Mouse (Mus musculus) forebrain, embryonic 12.5 days (tissue): Measurements from ENCODE around the gene Syt8. TPM values are rescaled to one million over a fixed set of nuclear protein-coding genes. Genes with fewer than 3 reads are reported as not detected.

ENCODE experiments used
- ATAC-seq: fragments of 200-750 bp; cut with Nextera tagmentation; 2 replicates; pipeline ENCODE4 v1.8.0; 2017; ENCODE audit warnings: moderate TSS enrichment; ENCODE audit not compliant: low FRiP score
- H3K27ac ChIP-seq: fragments of 300-500 bp; sonication (generic); 2 replicates; pipeline ENCODE4 v1.5.1; 2016; ENCODE audit warnings: mild to moderate bottlenecking
- H3K27me3 ChIP-seq: fragments of 300-500 bp; sonication (generic); 2 replicates; pipeline ENCODE4 v1.6.1; 2016; ENCODE audit warnings: mild to moderate bottlenecking
- H3K36me3 ChIP-seq: fragments of 300-500 bp; sonication (generic); replicated peaks from 2 replicates; pipeline ENCODE4 v1.6.1; 2016; ENCODE audit warnings: mild to moderate bottlenecking
- H3K4me1 ChIP-seq: fragments of 300-500 bp; sonication (generic); 2 replicates; pipeline ENCODE4 v1.6.1; 2016
- H3K4me2 ChIP-seq: fragments of 300-500 bp; sonication (generic); 2 replicates; pipeline ENCODE4 v1.6.1; 2016; ENCODE audit warnings: mild to moderate bottlenecking, moderate library complexity
- H3K4me3 ChIP-seq: fragments of 300-500 bp; sonication (generic); replicated peaks from 2 replicates; pipeline ENCODE4 v1.5.1; 2016; ENCODE audit warnings: mild to moderate bottlenecking
- H3K9ac ChIP-seq: fragments of 300-500 bp; sonication (generic); 2 replicates; pipeline ENCODE4 v1.6.1; 2016; ENCODE audit warnings: mild to moderate bottlenecking
- H3K9me3 ChIP-seq: fragments of 300-500 bp; sonication (generic); 2 replicates; pipeline ENCODE4 v1.6.1; 2016
- WGBS: fragments of 180-500 bp; shearing (Covaris S2); methylation state at CpG from one replicate; pipeline ENCODE4 v1.1.7; 2016; 5-methylcytosine and 5-hydroxymethylcytosine counted together
- polyA plus RNA-seq: library from polyadenylated mRNA; unstranded; fragments of >200 nt; fragmentation: Nextera tagmentation; extraction: Ambion mirVana; gene quantifications from 2 replicates; pipeline ENCODE4 v1.2.1, GENCODE M21; 2016

Gene Syt8
- polyA plus RNA-seq, 1 experiment from 2014 or later = not detected

- ATAC-seq = no peak
- WGBS = 52% methylated on average over 4 of the region's 4 CpGs
- Histone ChIP-seq H3K9ac (no peak overlapping the region), H3K27ac (no peak overlapping the region), H3K9me3 (no peaks in the 10 kb centered on the region), H3K4me3 (no peak overlapping the region), H3K4me2 (no peak overlapping the region), H3K27me3 (no peaks in the 10 kb centered on the region), H3K36me3 (no peaks in the 10 kb centered on the region), H3K4me1 (no peaks in the 10 kb centered on the region)
Measured at GRCm38 (mm10) chr7:142415314-142415713, 19.3 kb upstream of the Syt8 start.

GRCm38 (mm10) chr7:142416225-142416624, 18.4 kb upstream of the Syt8 start:
- Histone ChIP-seq H3K27me3 (no peaks in the 10 kb centered on the region), H3K4me3 (no peak overlapping the region), H3K36me3 (no peaks in the 10 kb centered on the region), H3K27ac (no peak overlapping the region), H3K9me3 (no peaks in the 10 kb centered on the region), H3K4me2 (no peak overlapping the region), H3K4me1 (no peaks in the 10 kb centered on the region), H3K9ac (no peak overlapping the region)
- no peak for ATAC-seq
- WGBS = 81% methylated on average over 3 of the region's 3 CpGs

- H3K9me3 ChIP-seq = no peaks in the 10 kb centered on the region
- ATAC-seq = no peak
- WGBS = 91% methylated on average over 2 of the region's 2 CpGs
- no peaks in the 10 kb centered on the region for H3K27me3 ChIP-seq
- H3K36me3 ChIP-seq = no peaks in the 10 kb centered on the region
- H3K4me2 ChIP-seq = no peak overlapping the region
- H3K9ac ChIP-seq = no peak overlapping the region
- H3K4me1 ChIP-seq = no peaks in the 10 kb centered on the region
- H3K4me3 ChIP-seq = no peak overlapping the region
- no peak overlapping the region for H3K27ac ChIP-seq
Measured at GRCm38 (mm10) chr7:142418027-142418426, 16.6 kb upstream of the Syt8 start.

GRCm38 (mm10) chr7:142418679-142419078, 16.0 kb upstream of the Syt8 start:
- H3K27me3 ChIP-seq = no peaks in the 10 kb centered on the region
- no peaks in the 10 kb centered on the region for H3K36me3 ChIP-seq
- H3K4me2 ChIP-seq = no peak overlapping the region
- H3K9ac ChIP-seq = no peak overlapping the region
- no peaks in the 10 kb centered on the region for H3K4me1 ChIP-seq
- WGBS = 96% methylated on average over 8 of the region's 8 CpGs
- no peak overlapping the region for H3K27ac ChIP-seq
- H3K9me3 ChIP-seq = no peaks in the 10 kb centered on the region
- ATAC-seq = no peak
- no peak overlapping the region for H3K4me3 ChIP-seq

GRCm38 (mm10) chr7:142419887-142420286, 14.8 kb upstream of the Syt8 start:
- Histone ChIP-seq H3K9ac (no peak overlapping the region), H3K9me3 (no peaks in the 10 kb centered on the region), H3K27ac (no peak overlapping the region), H3K36me3 (no peaks in the 10 kb centered on the region), H3K4me1 (no peaks in the 10 kb centered on the region), H3K4me3 (no peak overlapping the region), H3K27me3 (no peaks in the 10 kb centered on the region), H3K4me2 (no peak overlapping the region)
- no peak for ATAC-seq
- WGBS = 86% methylated on average over 5 of the region's 5 CpGs

GRCm38 (mm10) chr7:142421826-142422225, 12.8 kb upstream of the Syt8 start:
- Histone ChIP-seq H3K27me3 (no peaks in the 10 kb centered on the region), H3K36me3 (no peaks in the 10 kb centered on the region), H3K4me2 (no peak overlapping the region), H3K27ac (no peak overlapping the region), H3K9me3 (no peaks in the 10 kb centered on the region), H3K9ac (no peak overlapping the region), H3K4me3 (no peak overlapping the region), H3K4me1 (no peaks in the 10 kb centered on the region; the same call in 1 of the 2 replicates)
- WGBS = 81% methylated on average over 2 of the region's 2 CpGs
- no peak for ATAC-seq

- H3K36me3 ChIP-seq = no peaks in the 10 kb centered on the region
- H3K27me3 ChIP-seq = peaks cover 5% of the 10 kb centered on the region; the same call in 1 of the 2 replicates
- WGBS = 56% methylated on average over 11 of the region's 11 CpGs
- no peak overlapping the region for H3K4me3 ChIP-seq
- H3K4me1 ChIP-seq = peaks cover 13% of the 10 kb centered on the region
- H3K9ac ChIP-seq = no peak overlapping the region
- no peak overlapping the region for H3K27ac ChIP-seq
- no peak for ATAC-seq
- H3K4me2 ChIP-seq = no peak overlapping the region
- H3K9me3 ChIP-seq = no peaks in the 10 kb centered on the region
Measured at GRCm38 (mm10) chr7:142425641-142426213, 8.9 kb upstream of the Syt8 start.

GRCm38 (mm10) chr7:142428213-142428612, 6.4 kb upstream of the Syt8 start:
- no peak for ATAC-seq
- Histone ChIP-seq H3K9ac (no peak overlapping the region), H3K9me3 (no peaks in the 10 kb centered on the region), H3K27ac (no peak overlapping the region), H3K27me3 (peaks cover 5% of the 10 kb centered on the region; the same call in 1 of the 2 replicates), H3K4me1 (peaks cover 14% of the 10 kb centered on the region), H3K36me3 (no peaks in the 10 kb centered on the region), H3K4me3 (no peak overlapping the region), H3K4me2 (no peak overlapping the region)
- WGBS = 4% methylated on average over 7 of the region's 7 CpGs

- Histone ChIP-seq H3K27me3 (peaks cover 13% of the 10 kb centered on the region; the same call in 1 of the 2 replicates), H3K9me3 (no peaks in the 10 kb centered on the region), H3K4me1 (peaks cover 14% of the 10 kb centered on the region), H3K4me2 (no peak overlapping the region), H3K9ac (no peak overlapping the region), H3K4me3 (no peak overlapping the region), H3K36me3 (no peaks in the 10 kb centered on the region), H3K27ac (peak overlapping the region; percentile 53)
- ATAC-seq = peak; percentile 74
- WGBS = 50% methylated on average over 12 of the region's 12 CpGs
Measured at GRCm38 (mm10) chr7:142430160-142430678, 4.4 kb upstream of the Syt8 start.

GRCm38 (mm10) chr7:142431106-142431505, 3.5 kb upstream of the Syt8 start:
- Histone ChIP-seq H3K4me2 (no peak overlapping the region), H3K27me3 (peaks cover 14% of the 10 kb centered on the region; the same call in 1 of the 2 replicates)
- WGBS = 89% methylated on average over 14 of the region's 14 CpGs

GRCm38 (mm10) chr7:142433623-142434022, 1.0 kb upstream of the Syt8 start:
- H3K9ac ChIP-seq = no peak overlapping the region
- no peak for ATAC-seq
- H3K27ac ChIP-seq = no peak overlapping the region

More at GRCm38 (mm10) chr7:142431106-142431505, 3.5 kb upstream of the Syt8 start:
- Histone ChIP-seq H3K9ac (no peak overlapping the region), H3K4me3 (no peak overlapping the region), H3K9me3 (no peaks in the 10 kb centered on the region), H3K27ac (no peak overlapping the region), H3K4me1 (peaks cover 14% of the 10 kb centered on the region), H3K36me3 (no peaks in the 10 kb centered on the region)
- no peak for ATAC-seq

GRCm38 (mm10) chr7:142435524-142435923, 874 bp downstream of the Syt8 start:
- Histone ChIP-seq H3K27ac (no peak overlapping the region), H3K4me2 (no peak overlapping the region), H3K27me3 (peaks cover 9% of the 10 kb centered on the region; the same call in 1 of the 2 replicates), H3K9ac (no peak overlapping the region), H3K36me3 (no peaks in the 10 kb centered on the region), H3K4me1 (peaks cover 3% of the 10 kb centered on the region; the same call in 1 of the 2 replicates), H3K9me3 (no peaks in the 10 kb centered on the region), H3K4me3 (no peak overlapping the region)
- no peak for ATAC-seq
- WGBS = 23% methylated on average over 4 of the region's 4 CpGs

More at GRCm38 (mm10) chr7:142433623-142434022, 1.0 kb upstream of the Syt8 start:
- H3K4me2 ChIP-seq = no peak overlapping the region
- no peaks in the 10 kb centered on the region for H3K36me3 ChIP-seq
- H3K27me3 ChIP-seq = peaks cover 14% of the 10 kb centered on the region; the same call in 1 of the 2 replicates
- peaks cover 10% of the 10 kb centered on the region for H3K4me1 ChIP-seq
- no peaks in the 10 kb centered on the region for H3K9me3 ChIP-seq
- WGBS = 61% methylated on average over 18 of the region's 19 CpGs
- H3K4me3 ChIP-seq = no peak overlapping the region

GRCm38 (mm10) chr7:142437324-142437723, 2.7 kb downstream of the Syt8 start:
- H3K9me3 ChIP-seq = no peaks in the 10 kb centered on the region
- H3K27me3 ChIP-seq = peaks cover 9% of the 10 kb centered on the region; the same call in 1 of the 2 replicates
- H3K4me2 ChIP-seq = no peak overlapping the region
- H3K4me1 ChIP-seq = peaks cover 4% of the 10 kb centered on the region; the same call in 1 of the 2 replicates
- ATAC-seq = no peak
- H3K36me3 ChIP-seq = no peaks in the 10 kb centered on the region
- H3K27ac ChIP-seq = no peak overlapping the region
- no peak overlapping the region for H3K4me3 ChIP-seq
- H3K9ac ChIP-seq = no peak overlapping the region
- 79% methylated on average over 5 of the region's 5 CpGs for WGBS
